Mouse (Mus musculus) hindbrain, postnatal 0 days (tissue): Measurements from ENCODE around the gene Col26a1. TPM values are rescaled to one million over a fixed set of nuclear protein-coding genes. Genes with fewer than 3 reads are reported as not detected.

ENCODE experiments used
- ATAC-seq: fragments of 200-750 bp; cut with Nextera tagmentation; 2 replicates; pipeline ENCODE4 v1.8.0; 2017; ENCODE audit warnings: mild to moderate bottlenecking, moderate TSS enrichment, moderate library complexity
- DNase-seq: peaks from one replicate; pipeline ENCODE4 v3.0.0-alpha.2; 2015; ENCODE audit warnings: low spot score
- H3K27ac ChIP-seq: fragments of 300-500 bp; sonication (generic); 2 replicates; pipeline ENCODE4 v1.5.1; 2014; ENCODE audit warnings: mild to moderate bottlenecking
- H3K27me3 ChIP-seq: fragments of 300-500 bp; sonication (generic); 2 replicates; pipeline ENCODE4 v1.6.1; 2014; ENCODE audit warnings: low read length, mixed read lengths; ENCODE audit not compliant: insufficient read depth
- H3K36me3 ChIP-seq: fragments of 300-500 bp; sonication (generic); 2 replicates; pipeline ENCODE4 v1.6.1; 2014; ENCODE audit warnings: low read length, mixed read lengths; ENCODE audit not compliant: insufficient read depth
- H3K4me1 ChIP-seq: fragments of 300-500 bp; sonication (generic); 2 replicates; pipeline ENCODE4 v1.6.1; 2014; ENCODE audit warnings: antibody characterized with exemption, low read length, mixed read lengths; ENCODE audit not compliant: insufficient read depth
- H3K4me2 ChIP-seq: fragments of 300-500 bp; sonication (generic); 2 replicates; pipeline ENCODE4 v1.6.1; 2014; ENCODE audit warnings: low read depth, mild to moderate bottlenecking, low read length, moderate library complexity, mixed read lengths
- H3K4me3 ChIP-seq: fragments of 300-500 bp; sonication (generic); 2 replicates; pipeline ENCODE4 v1.5.1; 2014; ENCODE audit warnings: low read length
- H3K9ac ChIP-seq: fragments of 300-500 bp; sonication (generic); replicated peaks from 2 replicates; pipeline ENCODE4 v1.6.1; 2014; ENCODE audit warnings: mild to moderate bottlenecking, low read length, moderate library complexity, mixed read lengths
- H3K9me3 ChIP-seq: fragments of 300-500 bp; sonication (generic); 2 replicates; pipeline ENCODE4 v1.6.1; 2016; ENCODE audit warnings: low read length, mixed read lengths
- CTCF ChIP-seq: IDR thresholded peaks from 2 replicates; pipeline ENCODE4 v1.5.1; 2016; ENCODE audit warnings: antibody characterized with exemption, control low read depth, low read depth
- WGBS: fragments of 180-500 bp; shearing (Covaris S2); extraction: QIAGEN DNeasy Blood & Tissue Kit; methylation state at CpG from one replicate; pipeline ENCODE4 v1.1.7; 2014; 5-methylcytosine and 5-hydroxymethylcytosine counted together
- polyA plus RNA-seq: library from polyadenylated mRNA; unstranded; fragments of >200 nt; fragmentation: Nextera tagmentation; extraction: Ambion mirVana; gene quantifications from 2 replicates; pipeline ENCODE4 v1.2.1, GENCODE M21; 2015
- total RNA-seq: library from RNA; depleted of rRNA; stranded (reverse); fragments of >200 nt; gene quantifications from 2 replicates; pipeline ENCODE4 v1.2.3, GENCODE M21; 2014; rRNA removed

Gene Col26a1
- total and polyA plus RNA-seq, 2 experiments from 2014 or later, result 35.6 to 56.6 TPM

DNA sequence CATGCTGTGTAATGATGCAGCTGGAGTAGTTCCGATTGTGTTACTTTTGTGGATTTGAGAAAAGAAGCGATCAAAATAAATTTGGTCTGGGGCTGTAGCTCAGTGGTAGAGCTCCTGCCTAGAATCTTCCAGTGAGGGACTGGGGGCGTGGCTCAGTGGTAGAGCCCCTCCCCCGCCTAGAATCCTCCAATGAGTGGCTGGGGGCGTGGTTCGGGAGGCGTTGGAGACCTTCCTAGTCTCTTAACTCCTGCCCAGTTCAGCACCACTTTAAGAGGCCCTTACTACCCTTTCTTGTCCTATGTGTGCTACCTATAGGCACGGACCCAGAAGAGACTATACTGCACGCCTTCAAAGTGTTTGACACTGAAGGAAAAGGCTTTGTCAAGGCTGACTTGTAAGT, 185.4 kb downstream of the Col26a1 start:
- DNase-seq, result no peak
- no peaks in the 10 kb centered on the region for H3K9me3 ChIP-seq
- no peak for TF ChIP-seq CTCF
- H3K4me3 ChIP-seq, result no peak overlapping the region
- no peaks in the 10 kb centered on the region for H3K4me1 ChIP-seq
- no peak for ATAC-seq
- WGBS, result 88% methylated on average over 9 of the region's 9 CpGs
- no peaks in the 10 kb centered on the region for H3K36me3 ChIP-seq
- no peak overlapping the region for H3K4me2 ChIP-seq
- no peaks in the 10 kb centered on the region for H3K27me3 ChIP-seq
- H3K9ac ChIP-seq, result no peak overlapping the region
- no peak overlapping the region for H3K27ac ChIP-seq

DNA sequence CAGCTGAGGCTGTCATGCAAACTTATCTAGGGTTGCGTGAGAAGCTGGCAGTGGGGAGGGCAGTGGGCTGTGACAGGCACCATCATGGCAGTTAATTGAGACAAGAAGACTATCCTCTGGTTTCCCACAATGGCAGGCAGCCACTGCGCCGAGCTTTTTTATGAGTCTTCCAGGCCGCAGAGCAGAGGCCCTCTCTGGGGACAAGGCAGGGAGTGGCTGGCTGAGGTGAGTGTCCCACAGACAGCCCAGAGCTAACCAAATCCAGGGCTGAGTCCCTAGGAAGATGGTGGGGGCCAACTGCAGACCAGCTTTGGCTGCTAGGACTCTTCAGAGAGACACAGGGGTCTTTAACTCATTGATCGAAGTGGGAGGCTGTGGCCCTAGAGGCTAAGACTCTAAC, 186.5 kb downstream of the Col26a1 start:
- 66% methylated on average over 5 of the region's 5 CpGs for WGBS
- Histone ChIP-seq H3K4me1 (no peaks in the 10 kb centered on the region), H3K27me3 (no peaks in the 10 kb centered on the region), H3K9ac (no peak overlapping the region), H3K9me3 (no peaks in the 10 kb centered on the region), H3K4me2 (no peak overlapping the region), H3K4me3 (no peak overlapping the region), H3K27ac (no peak overlapping the region), H3K36me3 (no peaks in the 10 kb centered on the region)
- no peak for ATAC-seq
- TF ChIP-seq CTCF, result no peak
- DNase-seq, result no peak

DNA sequence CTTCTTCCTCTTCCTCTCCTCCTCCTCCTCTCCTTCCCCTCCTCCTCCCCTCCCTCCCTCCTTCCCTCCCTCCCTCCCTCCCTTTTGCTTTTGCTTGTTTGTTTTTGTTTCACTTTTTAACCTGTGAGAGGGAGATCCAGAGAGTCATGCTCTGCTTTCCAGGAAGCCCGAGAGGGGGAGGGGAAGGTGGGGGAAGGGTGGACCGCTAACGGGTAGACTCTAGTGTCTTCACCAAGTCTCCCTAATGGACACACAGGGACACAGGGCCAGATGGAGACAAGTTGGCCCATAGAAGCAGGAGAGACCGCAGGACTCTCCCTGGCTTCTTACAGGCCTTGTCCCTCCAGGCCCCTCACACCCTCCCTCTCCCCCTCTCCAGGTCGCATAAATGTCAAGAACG, 188.0 kb downstream of the Col26a1 start:
- 67% methylated on average over 6 of the region's 6 CpGs for WGBS
- H3K4me3 ChIP-seq, result no peak overlapping the region
- no peak overlapping the region for H3K4me2 ChIP-seq
- no peaks in the 10 kb centered on the region for H3K9me3 ChIP-seq
- TF ChIP-seq CTCF, result no peak
- no peaks in the 10 kb centered on the region for H3K36me3 ChIP-seq
- no peak overlapping the region for H3K27ac ChIP-seq
- H3K9ac ChIP-seq, result no peak overlapping the region
- ATAC-seq, result no peak
- H3K27me3 ChIP-seq, result no peaks in the 10 kb centered on the region
- no peaks in the 10 kb centered on the region for H3K4me1 ChIP-seq
- DNase-seq, result no peak

- H3K4me3 ChIP-seq, result no peak overlapping the region
- no peaks in the 10 kb centered on the region for H3K9me3 ChIP-seq
- no peak overlapping the region for H3K9ac ChIP-seq
- TF ChIP-seq CTCF, result no peak
- no peak for DNase-seq
- H3K27ac ChIP-seq, result no peak overlapping the region
- no peaks in the 10 kb centered on the region for H3K27me3 ChIP-seq
- no peaks in the 10 kb centered on the region for H3K36me3 ChIP-seq
- no peak for ATAC-seq
- no peak overlapping the region for H3K4me2 ChIP-seq
- 79% methylated on average over 7 of the region's 7 CpGs for WGBS
- no peaks in the 10 kb centered on the region for H3K4me1 ChIP-seq
Measured at GRCm38 (mm10) chr5:136693418-136693817, 189.6 kb downstream of the Col26a1 start.

- Histone ChIP-seq H3K4me2 (no peak within 1 kb of the TSS), H3K27me3 (no peaks in the 10 kb centered on the region), H3K9ac (no peak within 1 kb of the TSS), H3K4me1 (no peaks in the 10 kb centered on the region), H3K27ac (no peak within 1 kb of the TSS), H3K36me3 (no peaks in the 10 kb centered on the region), H3K4me3 (no peak within 1 kb of the TSS), H3K9me3 (no peaks in the 10 kb centered on the region)
- WGBS, result 88% methylated on average over 4 of the region's 4 CpGs
- no peak for ATAC-seq
- TF ChIP-seq CTCF, result no peak
- DNase-seq, result no peak
Measured at GRCm38 (mm10) chr5:136692784-136693183, 190.2 kb downstream of the Col26a1 start, which contains the start of gene Myl10. Gene Myl10 (plus strand): TSS chr5:136693146.

Other genes starting within 250 kb of the Col26a1 start
- gene Myl10, start 190.1 kb downstream of the Col26a1 start, total RNA-seq, result not detected in 2 replicates
- gene Myl10, start 190.1 kb downstream of the Col26a1 start, polyA plus RNA-seq, result not detected in 2 replicates
- gene Ift22, start 24.9 kb upstream of the Col26a1 start, total RNA-seq, result 18.4 and 20.1 TPM in 2 replicates
- 119 and 123 TPM in 2 replicates for gene Ift22, start 24.9 kb upstream of the Col26a1 start, polyA plus RNA-seq
- 174 and 195 TPM in 2 replicates for gene Fis1, start 70.1 kb upstream of the Col26a1 start, total RNA-seq
- gene Fis1, start 70.1 kb upstream of the Col26a1 start, polyA plus RNA-seq, result 403 and 416 TPM in 2 replicates
- 0.40 TPM in 1 of 2 replicates, not detected in the other for gene Cldn15, start 83.4 kb upstream of the Col26a1 start, total RNA-seq
- 0.24 TPM in 1 of 2 replicates, not detected in the other for gene Cldn15, start 83.4 kb upstream of the Col26a1 start, polyA plus RNA-seq
- gene Plod3, start 103.8 kb upstream of the Col26a1 start, total RNA-seq, result 58.8 and 63.5 TPM in 2 replicates
- 25.2 and 28.7 TPM in 2 replicates for gene Plod3, start 103.8 kb upstream of the Col26a1 start, polyA plus RNA-seq
- gene Znhit1, start 104.8 kb upstream of the Col26a1 start, total RNA-seq, result 68.1 and 84.1 TPM in 2 replicates
- 140 and 143 TPM in 2 replicates for gene Znhit1, start 104.8 kb upstream of the Col26a1 start, polyA plus RNA-seq
- 136 and 137 TPM in 2 replicates for gene Vgf, start 143.2 kb upstream of the Col26a1 start, total RNA-seq
- gene Vgf, start 143.2 kb upstream of the Col26a1 start, polyA plus RNA-seq, result 43.2 and 45.9 TPM in 2 replicates
- 122 and 123 TPM in 2 replicates for gene Ap1s1, start 162.9 kb upstream of the Col26a1 start, total RNA-seq
- 226 and 230 TPM in 2 replicates for gene Ap1s1, start 162.9 kb upstream of the Col26a1 start, polyA plus RNA-seq
- gene Serpine1, start 189.1 kb upstream of the Col26a1 start, total RNA-seq, result 3.0 and 3.5 TPM in 2 replicates
- gene Serpine1, start 189.1 kb upstream of the Col26a1 start, polyA plus RNA-seq, result 0.10 and 0.25 TPM in 2 replicates
- 3.7 and 7.2 TPM in 2 replicates for gene Trim56, start 233.0 kb upstream of the Col26a1 start, total RNA-seq
- gene Trim56, start 233.0 kb upstream of the Col26a1 start, polyA plus RNA-seq, result 2.6 and 3.1 TPM in 2 replicates